Mouse (Mus musculus): ENCODE measurements around the gene Mcf2l. TPM values are rescaled to one million over a fixed set of nuclear protein-coding genes. Genes with fewer than 3 reads are reported as not detected.

The Mcf2l gene
- total RNA-seq, 1 experiment from 2014 or later, result 26.9 TPM

DNA sequence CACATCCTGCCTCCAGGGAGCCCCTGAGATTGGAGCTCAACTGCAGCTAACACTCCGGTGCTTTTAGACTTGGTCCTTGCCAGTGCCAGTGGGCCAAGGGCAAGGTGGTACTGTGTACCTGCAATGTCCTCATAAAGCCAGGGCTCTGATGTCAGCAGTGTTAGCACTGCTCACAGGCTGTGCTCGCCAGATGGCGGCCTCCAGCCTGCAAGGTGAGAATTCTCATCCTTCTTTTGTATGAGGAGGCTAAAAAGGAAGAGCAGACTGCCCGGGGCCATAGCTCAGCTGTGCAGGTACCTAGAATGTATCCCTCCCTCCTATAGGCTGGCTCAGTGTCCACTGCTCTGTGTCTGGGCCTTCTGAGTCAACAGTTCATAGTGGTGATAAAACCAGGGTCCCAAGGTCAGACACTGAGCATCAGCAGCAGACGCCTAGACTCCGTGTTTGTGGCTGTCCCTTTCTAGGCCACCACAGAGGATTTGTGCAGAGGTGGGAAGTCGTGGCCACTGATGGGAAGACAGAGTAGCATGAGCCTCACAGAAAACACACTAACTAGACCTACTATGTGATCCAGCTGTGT is 77.5 kb downstream of the Mcf2l start:
- no peak for DNase-seq

- DNase-seq, result no peak
These were observed 79.1 kb downstream of the Mcf2l start for GRCm38 (mm10) chr8:12952699-12953098.

DNA sequence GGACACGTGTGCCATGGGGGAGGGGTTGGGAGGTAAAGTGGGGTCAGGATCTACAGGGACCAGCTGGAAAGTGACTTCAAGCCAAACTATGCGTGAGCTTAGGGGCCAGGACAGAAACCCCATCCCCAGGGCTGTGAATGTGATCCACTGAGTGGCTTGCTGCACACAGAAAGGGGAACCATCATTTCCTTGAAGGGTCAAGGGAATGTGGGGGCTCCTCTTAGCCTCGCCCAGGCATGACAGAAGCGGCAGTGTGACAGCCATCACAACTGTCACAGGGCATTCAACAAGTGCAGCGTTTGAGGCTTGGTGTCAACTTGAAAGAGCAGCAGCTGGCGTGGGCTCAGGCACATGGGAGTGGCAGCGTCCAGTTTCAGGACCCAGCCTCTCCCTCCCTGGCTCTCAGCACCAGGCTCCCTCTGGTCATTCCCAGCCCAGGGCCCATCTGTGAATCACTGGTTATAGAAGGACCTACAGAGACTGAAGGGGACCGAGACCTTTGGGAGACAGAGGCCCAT is 81.8 kb downstream of the Mcf2l start:
- DNase-seq, result no peak

DNA sequence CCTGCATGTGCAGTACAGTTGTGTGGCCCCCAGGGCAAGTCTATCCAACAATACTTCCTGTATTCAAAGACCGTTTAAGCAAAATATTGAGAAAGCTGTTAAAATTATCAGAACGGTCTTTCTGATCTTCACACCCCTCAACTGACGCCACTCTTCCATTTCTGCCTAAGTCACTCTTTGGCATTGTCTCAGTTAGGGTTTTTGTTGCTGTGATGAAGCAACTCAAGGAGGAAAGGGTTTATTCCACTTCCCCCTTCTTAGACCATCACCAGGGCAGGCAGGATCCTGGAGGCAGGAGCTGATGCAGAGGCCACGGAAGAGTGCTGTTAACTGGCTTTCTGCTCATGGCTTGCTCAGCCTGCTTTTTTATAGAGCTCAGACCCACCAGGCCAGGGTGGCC is 82.3 kb downstream of the Mcf2l start:
- no peak for DNase-seq

DNA sequence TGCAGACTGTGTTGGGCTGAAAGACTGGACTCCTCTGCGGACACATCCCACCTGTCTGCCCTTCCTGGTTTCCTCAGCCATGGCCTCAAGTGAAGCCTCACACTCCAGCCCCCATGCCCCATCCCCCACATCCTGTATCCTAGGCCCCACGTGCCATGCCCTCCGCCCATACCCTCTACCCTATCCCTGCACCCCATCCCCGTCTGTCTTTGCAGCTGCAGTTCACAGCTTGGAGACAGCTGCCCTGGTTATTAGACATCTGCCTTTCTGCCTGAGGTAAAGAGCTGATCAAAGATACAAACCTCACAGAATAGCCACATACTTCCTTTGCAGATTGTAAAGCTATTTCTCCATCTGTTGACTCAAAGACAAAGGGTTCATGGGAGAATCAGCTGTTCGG is 83.3 kb downstream of the Mcf2l start:
- DNase-seq, result no peak

GRCm38 (mm10) chr8:12957419-12957818 is 83.8 kb downstream of the Mcf2l start:
- no peak for DNase-seq

DNA sequence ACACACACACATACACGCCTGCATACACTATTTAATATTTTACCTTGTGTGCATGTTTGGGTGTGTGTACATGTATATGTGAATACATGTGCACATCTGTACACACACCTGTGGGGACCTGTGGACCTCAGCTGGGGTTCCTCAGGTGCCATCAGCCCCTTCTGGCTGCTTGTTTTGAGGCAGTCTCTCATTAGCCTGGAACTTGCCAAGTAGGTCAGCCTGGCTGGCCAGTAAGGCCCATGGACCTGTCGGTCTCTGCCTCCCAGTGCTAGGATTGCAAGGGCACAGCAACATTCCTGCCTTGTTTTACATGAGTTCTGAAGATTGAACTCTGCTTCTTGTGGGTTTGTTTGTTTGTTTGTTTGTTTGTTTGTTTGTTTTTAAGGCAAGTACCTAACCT is 87.0 kb downstream of the Mcf2l start:
- no peak for DNase-seq

DNA sequence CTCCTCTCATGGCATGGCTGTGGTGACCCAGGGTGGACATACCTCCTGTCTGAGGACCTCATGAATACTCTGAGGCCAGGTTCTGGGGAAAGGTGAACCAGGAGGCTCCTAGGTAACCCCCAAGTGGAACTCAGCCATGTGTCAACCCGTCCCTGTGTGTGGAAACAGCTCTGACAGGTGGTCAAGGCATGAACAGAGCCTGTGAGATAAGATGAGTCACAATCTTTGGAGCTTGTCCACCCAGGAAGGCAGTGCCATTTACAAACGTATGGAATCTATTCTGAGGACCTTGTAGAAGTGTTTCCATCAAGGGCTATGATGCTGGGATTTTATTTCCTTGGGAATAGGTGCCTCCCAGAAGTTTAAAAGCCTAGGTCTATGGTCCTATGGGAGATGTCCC is 87.6 kb downstream of the Mcf2l start:
- DNase-seq, result no peak

GRCm38 (mm10) chr8:12961821-12962534 is 88.4 kb downstream of the Mcf2l start:
- DNase-seq, result no peak

DNA sequence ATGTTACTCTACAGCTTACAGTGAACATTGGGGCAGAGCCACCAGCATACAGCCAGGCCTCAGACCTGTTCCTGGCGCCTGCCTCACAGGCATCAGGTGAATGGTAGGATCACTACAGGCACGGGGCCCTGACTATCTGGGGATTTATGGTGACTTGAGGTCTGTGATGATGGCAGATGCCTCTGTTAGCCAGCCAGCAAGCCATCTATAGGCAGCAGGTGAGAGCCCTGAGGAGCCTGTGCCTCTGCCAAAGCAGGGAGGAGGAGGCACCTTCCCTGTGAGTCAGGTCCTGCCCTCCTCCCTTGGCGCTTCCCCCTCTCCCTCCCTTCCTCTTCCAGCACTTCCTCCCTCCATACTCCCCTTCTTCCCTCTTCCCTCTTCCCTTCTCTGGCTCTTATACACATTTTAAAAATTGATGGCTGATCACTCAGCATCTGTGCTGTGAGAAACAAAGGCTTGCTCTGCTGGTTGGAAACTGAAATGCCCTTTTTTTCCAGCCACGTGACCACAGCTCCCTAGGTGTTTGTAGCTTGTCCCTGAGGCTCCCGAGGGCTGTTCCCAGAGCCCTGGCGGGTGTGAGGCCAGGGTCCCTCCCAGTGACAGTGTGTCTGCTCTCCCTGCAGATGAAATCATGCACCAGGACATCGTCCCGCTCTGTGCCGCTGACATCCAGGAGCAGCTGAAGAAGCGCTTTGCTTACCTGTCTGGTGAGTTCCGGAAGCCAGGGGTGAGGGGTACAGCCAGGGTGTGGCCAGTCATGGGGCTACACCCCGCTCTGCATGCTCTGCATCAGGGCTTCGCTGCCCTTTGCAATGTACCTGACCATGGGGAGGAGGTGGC is 89.2 kb downstream of the Mcf2l start:
- no peak for DNase-seq

- DNase-seq, result no peak
These were observed 102.7 kb downstream of the Mcf2l start for GRCm38 (mm10) chr8:12976290-12976689.

DNA sequence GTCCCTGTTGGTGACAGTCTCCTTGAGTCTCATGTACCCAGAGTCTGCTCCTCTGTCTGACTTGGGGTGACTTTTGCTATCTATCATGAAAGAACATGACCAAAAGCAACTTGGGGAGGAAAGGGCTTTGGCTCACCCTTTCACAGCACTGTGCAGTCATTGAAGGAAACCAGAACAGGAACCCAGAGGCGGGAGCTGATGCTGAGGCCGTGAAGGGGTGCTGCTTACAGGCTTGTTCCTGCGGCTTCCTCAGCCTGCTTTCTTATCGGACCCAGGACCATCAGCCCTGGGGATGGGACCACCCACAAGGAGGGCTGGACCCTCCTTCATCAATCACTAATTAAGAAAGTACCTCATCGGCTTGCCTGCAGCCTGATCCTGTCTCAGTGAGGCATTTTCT is 103.1 kb downstream of the Mcf2l start:
- no peak for DNase-seq

GRCm38 (mm10) chr8:12977325-12977724 is 103.7 kb downstream of the Mcf2l start:
- DNase-seq, result no peak

DNA sequence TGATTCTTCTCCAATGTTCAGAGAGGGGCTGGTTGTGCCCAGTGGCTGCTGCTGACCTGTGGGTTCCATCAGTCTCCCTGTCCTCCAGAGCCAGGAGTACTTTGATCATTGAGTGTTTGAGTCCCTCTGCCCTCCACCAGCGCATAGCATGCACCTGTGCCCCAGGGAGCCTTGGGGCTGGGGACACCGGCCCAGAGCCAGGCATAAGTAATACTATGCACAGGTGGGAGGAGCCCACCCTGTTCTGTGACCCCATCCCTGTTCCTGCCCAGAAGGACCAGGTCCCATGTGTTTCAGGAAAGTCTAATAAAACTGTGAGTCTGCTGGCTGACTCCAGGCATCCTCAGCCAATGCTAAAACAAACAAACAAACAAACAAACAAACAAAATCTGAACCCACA is 104.7 kb downstream of the Mcf2l start:
- DNase-seq, result no peak

DNA sequence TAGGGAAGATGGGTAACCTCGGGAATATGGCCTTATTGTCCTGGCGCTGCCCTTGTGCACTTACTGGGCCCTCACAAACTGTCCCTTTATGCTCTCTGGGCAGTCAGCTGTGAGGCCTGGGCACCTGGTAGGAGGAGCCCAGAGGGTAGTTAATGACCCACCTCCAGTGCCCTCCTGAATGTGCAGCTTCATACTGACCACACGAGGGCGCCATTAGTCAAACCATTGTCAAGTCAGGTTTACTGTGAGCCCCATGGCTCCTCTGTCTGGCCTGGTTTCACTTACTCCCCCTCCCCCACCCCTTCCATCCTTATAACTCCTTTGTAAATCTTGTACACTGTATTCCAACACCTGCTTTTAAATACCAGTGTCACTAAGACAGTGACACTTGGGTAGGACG is 105.1 kb downstream of the Mcf2l start:
- peak; percentile 49 for DNase-seq

GRCm38 (mm10) chr8:12983681-12984467 is 110.3 kb downstream of the Mcf2l start:
- DNase-seq, result peak; percentile 51

GRCm38 (mm10) chr8:12984601-12985243 is 111.1 kb downstream of the Mcf2l start:
- no peak for DNase-seq

- DNase-seq, result no peak
These were observed 111.7 kb downstream of the Mcf2l start for GRCm38 (mm10) chr8:12985259-12985658.

DNA sequence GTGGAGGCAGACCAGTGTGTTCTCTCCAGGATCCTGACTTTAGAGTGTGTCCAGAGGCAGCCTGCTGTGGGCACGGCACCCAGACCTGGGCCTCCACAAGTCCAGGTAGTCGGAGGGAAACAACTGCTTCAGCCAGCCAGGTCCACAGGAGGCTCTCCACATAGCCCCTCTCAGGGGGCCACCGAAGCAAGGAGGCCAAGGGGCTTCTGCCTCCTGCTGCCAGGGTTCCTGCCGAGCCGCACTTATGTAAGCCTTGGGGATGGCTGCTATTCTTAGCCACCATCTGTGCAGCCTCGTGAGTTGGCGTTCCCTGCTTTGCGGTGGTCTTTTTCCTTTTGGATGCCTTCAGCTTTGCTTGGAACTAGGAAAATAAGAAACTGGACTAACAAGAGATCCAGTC is 114.0 kb downstream of the Mcf2l start:
- DNase-seq, result no peak

DNA sequence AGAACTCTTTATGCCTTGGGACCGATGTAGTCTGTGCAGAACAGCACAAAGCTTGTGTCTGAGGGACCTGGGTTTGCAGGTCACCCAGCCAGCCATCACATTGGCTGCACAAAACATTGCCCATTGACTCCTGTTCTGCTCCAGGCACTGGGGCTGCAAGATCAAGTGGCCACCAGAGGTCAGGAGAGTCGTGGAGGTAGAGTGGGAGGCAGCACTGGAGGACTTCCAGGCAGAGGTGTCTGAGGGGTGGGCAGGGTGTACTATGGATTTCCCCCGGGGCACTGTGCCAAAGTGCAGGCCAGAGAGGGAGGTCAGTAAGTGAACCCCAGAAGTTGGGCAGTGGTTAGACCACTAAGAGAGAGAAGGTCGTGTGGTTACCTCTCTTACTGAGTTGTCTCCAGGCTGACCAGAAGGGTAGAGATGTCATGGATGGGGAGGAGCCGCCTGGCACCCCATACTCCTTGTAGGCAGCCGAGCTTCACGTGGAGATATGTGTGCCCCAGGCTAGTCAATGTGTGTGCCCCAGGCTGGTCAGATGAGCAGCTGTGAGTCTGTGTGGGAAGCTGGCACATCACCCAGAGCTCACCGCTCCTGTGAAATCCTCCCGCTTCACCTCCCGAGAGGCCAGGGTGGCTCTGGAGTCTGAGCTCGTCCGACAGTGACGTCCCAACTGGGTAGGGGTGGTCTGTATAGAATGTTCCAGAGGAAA is 115.3 kb downstream of the Mcf2l start:
- no peak for DNase-seq

GRCm38 (mm10) chr8:12991411-12991810 is 117.8 kb downstream of the Mcf2l start:
- DNase-seq, result no peak
